Mouse (Mus musculus) hindbrain, embryonic 16.5 days (tissue): Measurements from ENCODE around the gene BC049762. TPM values are rescaled to one million over a fixed set of nuclear protein-coding genes. Genes with fewer than 3 reads are reported as not detected.
A peak's percentile ranks its signal among the peaks of the same experiment; 100 is the strongest.

Experiments used
- ATAC-seq: fragments of 200-750 bp; cut with Nextera tagmentation; 2 replicates; pipeline ENCODE4 v1.8.0; 2017; ENCODE audit warnings: moderate TSS enrichment, moderate library complexity
- H3K27ac ChIP-seq: fragments of 300-500 bp; sonication (generic); 2 replicates; pipeline ENCODE4 v1.5.1; 2014; ENCODE audit warnings: low read depth, mild to moderate bottlenecking, control low read depth, low read length, moderate library complexity
- H3K27me3 ChIP-seq: fragments of 300-500 bp; sonication (generic); replicated peaks from 2 replicates; pipeline ENCODE4 v1.6.1; 2014; ENCODE audit warnings: low read length; ENCODE audit not compliant: control insufficient read depth, insufficient read depth
- H3K36me3 ChIP-seq: fragments of 300-500 bp; sonication (generic); 2 replicates; pipeline ENCODE4 v1.6.1; 2014; ENCODE audit warnings: mild to moderate bottlenecking, low read length, moderate library complexity, mixed read lengths; ENCODE audit not compliant: control insufficient read depth, insufficient read depth
- H3K4me1 ChIP-seq: fragments of 300-500 bp; sonication (generic); 2 replicates; pipeline ENCODE4 v1.6.1; 2014; ENCODE audit warnings: low read depth, low read length; ENCODE audit not compliant: control insufficient read depth, insufficient read depth
- H3K4me2 ChIP-seq: fragments of 300-500 bp; sonication (generic); 2 replicates; pipeline ENCODE4 v1.6.1; 2014; ENCODE audit warnings: mild to moderate bottlenecking, low read length, control low read depth, moderate library complexity
- H3K4me3 ChIP-seq: fragments of 300-500 bp; sonication (generic); 2 replicates; pipeline ENCODE4 v1.5.1; 2014; ENCODE audit warnings: mild to moderate bottlenecking, low read length, control low read depth, moderate library complexity
- H3K9ac ChIP-seq: fragments of 300-500 bp; sonication (generic); 2 replicates; pipeline ENCODE4 v1.6.1; 2014; ENCODE audit warnings: low read depth, mild to moderate bottlenecking, control low read depth, low read length, moderate library complexity
- H3K9me3 ChIP-seq: fragments of 300-500 bp; sonication (generic); 2 replicates; pipeline ENCODE4 v1.6.1; 2014; ENCODE audit warnings: mild to moderate bottlenecking, low read length, moderate library complexity; ENCODE audit not compliant: control insufficient read depth
- WGBS: fragments of 180-500 bp; shearing (Covaris S2); extraction: QIAGEN DNeasy Blood & Tissue Kit; methylation state at CpG from one replicate; pipeline ENCODE4 v1.1.7; 2014; 5-methylcytosine and 5-hydroxymethylcytosine counted together
- polyA plus RNA-seq: library from polyadenylated mRNA; unstranded; fragments of >200 nt; fragmentation: Nextera tagmentation; extraction: Ambion mirVana; gene quantifications from 2 replicates; pipeline ENCODE4 v1.2.1, GENCODE M21; 2015

Gene BC049762
- polyA plus RNA-seq, 1 experiment from 2014 or later = 0.24 TPM

DNA sequence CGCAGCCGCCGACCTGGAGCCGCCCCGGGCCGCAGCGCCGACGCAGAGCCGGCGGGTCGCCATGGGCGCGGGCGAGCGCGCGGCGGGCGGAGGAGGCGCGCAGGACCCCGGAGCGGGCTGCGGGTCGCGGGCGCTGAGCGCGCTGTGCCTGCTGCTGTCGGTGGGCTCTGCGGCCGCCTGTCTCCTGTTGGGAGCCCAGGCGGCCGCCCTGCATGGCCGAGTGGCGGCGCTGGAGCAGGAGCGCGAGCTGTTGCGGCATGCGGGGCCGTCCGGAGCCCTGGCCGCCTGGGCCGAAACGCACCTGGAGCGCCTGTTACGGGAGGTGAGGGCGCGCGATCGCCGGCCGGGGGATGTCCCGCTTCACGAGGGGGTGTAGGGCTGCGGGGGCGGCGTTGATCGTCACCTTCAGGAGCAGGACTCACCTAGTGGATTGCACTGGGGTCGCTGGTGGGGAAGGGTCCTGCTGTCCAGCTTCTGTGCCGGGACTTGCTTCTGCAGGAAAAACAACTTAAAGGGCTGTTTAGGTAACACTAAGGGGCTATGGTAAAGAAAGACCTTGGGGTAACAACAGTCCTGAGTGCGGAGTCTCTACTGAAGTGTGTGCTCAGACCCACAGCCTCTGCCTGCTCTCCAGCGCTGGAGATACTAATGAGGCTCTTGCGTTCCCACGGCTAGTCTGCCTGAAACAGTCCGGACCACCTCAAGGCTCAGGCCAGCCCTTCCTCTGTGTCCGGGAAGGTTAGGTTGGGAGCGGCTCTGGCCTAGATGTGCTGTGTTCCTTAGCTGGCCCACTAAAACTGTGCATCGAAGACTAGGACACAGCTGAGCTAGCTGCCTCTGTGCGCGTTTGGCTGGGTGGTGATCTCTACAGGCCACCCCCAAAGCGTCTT is 27.5 kb upstream of the BC049762 start:
- H3K4me3 ChIP-seq = peak overlapping the region; percentile 63
- H3K9me3 ChIP-seq = no peaks in the 10 kb centered on the region
- 4% methylated on average over 38 of the region's 74 CpGs for WGBS
- H3K27me3 ChIP-seq = no peaks in the 10 kb centered on the region
- peak; percentile 83 for ATAC-seq
- H3K9ac ChIP-seq = peak overlapping the region; percentile 70
- H3K4me2 ChIP-seq = peak overlapping the region; percentile 85
- H3K4me1 ChIP-seq = no peaks in the 10 kb centered on the region; the same call in 1 of the 2 replicates
- H3K27ac ChIP-seq = no peak overlapping the region; the same call in 1 of the 2 replicates
- H3K36me3 ChIP-seq = no peaks in the 10 kb centered on the region

DNA sequence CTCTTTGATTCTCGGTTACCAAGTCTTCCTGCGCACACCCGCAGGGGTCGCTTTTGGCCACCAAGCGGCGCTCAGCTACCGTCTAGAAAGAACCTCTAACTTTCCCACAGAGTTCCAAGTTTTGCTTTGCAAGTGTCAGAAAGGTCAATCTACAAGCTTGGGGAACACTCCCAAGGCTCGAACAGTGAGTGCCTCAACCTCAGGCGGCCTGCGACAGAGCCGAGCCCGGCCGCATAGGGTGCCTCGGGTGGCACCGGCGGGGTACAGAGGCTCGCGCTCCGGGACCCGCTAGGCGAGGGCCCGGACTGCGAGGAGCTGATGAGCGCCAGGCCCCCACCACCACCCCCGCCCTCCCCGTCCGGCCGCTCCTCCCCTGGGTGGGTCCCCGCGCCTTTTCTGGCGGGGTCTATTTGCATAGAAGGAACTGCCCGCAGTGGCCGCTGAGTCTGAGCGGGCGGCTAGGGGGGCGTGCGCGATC is 26.8 kb upstream of the BC049762 start, which contains the start of gene Col23a1:
Col23a1 (plus strand) TSS at position 357 of the 478 bp plus-strand sequence.
- peak within 1 kb of the TSS; percentile 70 for H3K9ac ChIP-seq
- H3K36me3 ChIP-seq = no peaks in the 10 kb centered on the region
- peak within 1 kb of the TSS; percentile 63 for H3K4me3 ChIP-seq
- H3K9me3 ChIP-seq = no peaks in the 10 kb centered on the region
- WGBS = under 1% methylated on average over 28 of the region's 38 CpGs
- H3K4me2 ChIP-seq = peak within 1 kb of the TSS; percentile 85
- no peaks in the 10 kb centered on the region for H3K4me1 ChIP-seq
- H3K27ac ChIP-seq = peak within 1 kb of the TSS; percentile 62; the same call in 1 of the 2 replicates
- H3K27me3 ChIP-seq = no peaks in the 10 kb centered on the region
- ATAC-seq = peak; percentile 91

DNA sequence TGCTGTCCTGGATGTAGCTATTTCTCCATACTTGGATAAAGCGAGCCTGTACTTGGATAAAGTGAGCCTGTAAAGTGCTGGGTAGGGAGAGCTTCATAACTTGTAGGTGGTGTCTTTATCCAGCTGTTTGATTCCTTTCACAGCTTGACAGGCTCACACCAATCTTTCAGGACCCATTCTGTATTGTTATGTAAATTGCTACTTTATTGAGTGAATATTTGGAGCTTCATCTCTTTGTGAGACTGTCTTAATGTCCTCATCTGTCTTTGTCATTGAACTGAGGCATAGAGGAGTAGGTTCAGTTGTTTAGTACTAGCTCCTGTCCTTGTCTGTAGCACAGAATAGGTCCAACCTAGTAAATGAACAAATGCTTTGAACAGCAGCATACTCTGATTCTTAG is 11.6 kb upstream of the BC049762 start:
- 50% methylated on average over 1 of the region's 1 CpGs for WGBS
- Histone ChIP-seq H3K4me3 (no peak overlapping the region), H3K9ac (no peak overlapping the region), H3K9me3 (no peaks in the 10 kb centered on the region), H3K36me3 (peaks cover 40% of the 10 kb centered on the region), H3K4me2 (no peak overlapping the region), H3K27me3 (no peaks in the 10 kb centered on the region), H3K4me1 (no peaks in the 10 kb centered on the region), H3K27ac (no peak overlapping the region)
- no peak for ATAC-seq

GRCm38 (mm10) chr11:51265326-51265725 is 2.5 kb upstream of the BC049762 start:
- H3K27me3 ChIP-seq = no peaks in the 10 kb centered on the region
- no peak overlapping the region for H3K9ac ChIP-seq
- 52% methylated on average over 3 of the region's 3 CpGs for WGBS
- ATAC-seq = no peak
- H3K27ac ChIP-seq = no peak overlapping the region
- no peaks in the 10 kb centered on the region for H3K9me3 ChIP-seq
- no peak overlapping the region for H3K4me3 ChIP-seq
- peaks cover 25% of the 10 kb centered on the region for H3K4me1 ChIP-seq
- no peaks in the 10 kb centered on the region for H3K36me3 ChIP-seq
- peak overlapping the region; percentile 87 for H3K4me2 ChIP-seq

DNA sequence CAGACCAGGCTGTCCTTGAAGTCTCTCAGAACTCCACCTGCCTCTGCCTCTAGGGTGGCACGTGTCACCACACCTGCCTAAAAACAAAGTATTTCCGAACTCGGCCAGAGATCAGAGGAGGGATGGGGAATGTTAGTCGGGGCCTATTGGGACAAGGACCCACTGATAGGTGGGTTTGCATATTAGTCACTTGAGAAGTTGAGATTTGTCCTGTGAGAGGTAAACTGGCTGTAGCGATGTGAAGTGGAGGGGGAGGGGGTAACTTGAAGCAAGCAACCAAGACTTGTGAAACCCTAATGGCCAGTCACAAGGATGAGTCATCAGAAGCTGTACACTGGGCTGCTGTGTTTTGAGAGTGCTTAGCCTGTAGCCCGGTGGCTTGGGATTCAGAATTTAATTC is 1.5 kb upstream of the BC049762 start:
- no peak for ATAC-seq
- H3K4me1 ChIP-seq = peaks cover 25% of the 10 kb centered on the region
- H3K27me3 ChIP-seq = no peaks in the 10 kb centered on the region
- H3K4me2 ChIP-seq = peak overlapping the region; percentile 87
- H3K9ac ChIP-seq = peak overlapping the region; percentile 45
- peak overlapping the region; percentile 81 for H3K4me3 ChIP-seq
- H3K9me3 ChIP-seq = no peaks in the 10 kb centered on the region
- WGBS = 26% methylated on average over 6 of the region's 6 CpGs
- no peak overlapping the region for H3K27ac ChIP-seq
- H3K36me3 ChIP-seq = no peaks in the 10 kb centered on the region

- Histone ChIP-seq H3K36me3 (no peaks in the 10 kb centered on the region), H3K4me3 (peak overlapping the region; percentile 81), H3K9ac (peak overlapping the region; percentile 96), H3K27me3 (no peaks in the 10 kb centered on the region), H3K27ac (peak overlapping the region; percentile 98), H3K4me1 (peaks cover 25% of the 10 kb centered on the region), H3K9me3 (no peaks in the 10 kb centered on the region), H3K4me2 (peak overlapping the region; percentile 87)
- WGBS = under 1% methylated on average over 49 of the region's 50 CpGs
- ATAC-seq = peak; percentile 74
These were observed 513 bp upstream of the BC049762 start for GRCm38 (mm10) chr11:51263286-51263831.

GRCm38 (mm10) chr11:51261680-51262219 is 1.1 kb downstream of the BC049762 start, which contains the start of gene Clk4:
Clk4 (plus strand) TSS chr11:51261730.
- WGBS = 71% methylated on average over 3 of the region's 3 CpGs
- peaks cover 25% of the 10 kb centered on the region for H3K4me1 ChIP-seq

DNA sequence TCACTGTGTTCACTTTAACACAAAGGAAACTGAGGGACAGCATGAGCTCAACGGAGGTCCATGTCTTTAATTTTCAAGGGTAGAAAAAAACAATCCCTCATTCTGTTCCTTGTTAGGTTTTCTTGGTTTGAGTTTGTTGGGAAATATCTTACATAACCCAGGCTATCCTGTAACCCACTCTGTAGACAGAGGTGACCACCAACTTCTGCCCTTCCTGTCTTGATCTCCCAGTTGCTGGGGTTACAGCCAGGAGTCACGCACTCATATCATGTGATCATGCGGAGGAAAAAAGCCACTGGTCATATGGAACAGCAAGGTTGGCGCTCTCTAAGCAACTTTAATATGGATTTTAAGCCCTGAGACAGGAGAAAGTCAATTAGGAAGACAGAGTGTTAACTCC is 5.8 kb downstream of the BC049762 start:
- WGBS = 89% methylated on average over 4 of the region's 4 CpGs
- no peak for ATAC-seq
- Histone ChIP-seq H3K27ac (no peak overlapping the region), H3K27me3 (no peaks in the 10 kb centered on the region), H3K9ac (no peak overlapping the region), H3K4me2 (no peak overlapping the region), H3K9me3 (no peaks in the 10 kb centered on the region), H3K4me3 (no peak overlapping the region), H3K36me3 (no peaks in the 10 kb centered on the region), H3K4me1 (no peaks in the 10 kb centered on the region)

More at GRCm38 (mm10) chr11:51261680-51262219, 1.1 kb downstream of the BC049762 start, which contains the start of gene Clk4:
- no peak for ATAC-seq
- Histone ChIP-seq H3K27ac (peak within 1 kb of the TSS; percentile 87), H3K4me3 (peak within 1 kb of the TSS; percentile 81), H3K9me3 (no peaks in the 10 kb centered on the region), H3K27me3 (no peaks in the 10 kb centered on the region), H3K4me2 (peak within 1 kb of the TSS; percentile 94), H3K36me3 (no peaks in the 10 kb centered on the region), H3K9ac (peak within 1 kb of the TSS; percentile 72)

DNA sequence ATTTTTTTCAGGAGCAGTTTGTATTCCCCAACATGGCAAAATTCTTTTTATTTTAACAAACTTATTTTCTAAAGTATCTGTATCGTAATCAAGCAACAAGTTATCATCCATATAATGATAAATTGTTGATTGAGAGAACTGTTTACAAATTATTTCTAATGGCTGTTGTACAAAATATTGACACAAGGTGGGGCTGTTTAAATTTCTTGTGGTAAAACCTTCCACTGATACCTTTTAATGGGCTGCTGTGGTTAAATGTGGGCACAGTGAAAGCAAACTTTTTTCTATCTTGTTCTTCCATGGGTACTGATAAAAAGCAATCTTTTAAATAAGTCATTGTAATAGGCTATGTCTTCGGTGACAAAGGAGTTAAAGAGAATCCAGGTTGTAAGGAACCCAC is 19.9 kb downstream of the BC049762 start:
- no peaks in the 10 kb centered on the region for H3K4me1 ChIP-seq
- no peaks in the 10 kb centered on the region for H3K36me3 ChIP-seq
- no peak for ATAC-seq
- no peak overlapping the region for H3K27ac ChIP-seq
- H3K9me3 ChIP-seq = peaks cover 3% of the 10 kb centered on the region; the same call in 1 of the 2 replicates
- no peak overlapping the region for H3K4me2 ChIP-seq
- WGBS = 95% methylated on average over 2 of the region's 2 CpGs
- H3K9ac ChIP-seq = no peak overlapping the region
- H3K4me3 ChIP-seq = no peak overlapping the region
- no peaks in the 10 kb centered on the region for H3K27me3 ChIP-seq
